In the genomic region with DNA sequence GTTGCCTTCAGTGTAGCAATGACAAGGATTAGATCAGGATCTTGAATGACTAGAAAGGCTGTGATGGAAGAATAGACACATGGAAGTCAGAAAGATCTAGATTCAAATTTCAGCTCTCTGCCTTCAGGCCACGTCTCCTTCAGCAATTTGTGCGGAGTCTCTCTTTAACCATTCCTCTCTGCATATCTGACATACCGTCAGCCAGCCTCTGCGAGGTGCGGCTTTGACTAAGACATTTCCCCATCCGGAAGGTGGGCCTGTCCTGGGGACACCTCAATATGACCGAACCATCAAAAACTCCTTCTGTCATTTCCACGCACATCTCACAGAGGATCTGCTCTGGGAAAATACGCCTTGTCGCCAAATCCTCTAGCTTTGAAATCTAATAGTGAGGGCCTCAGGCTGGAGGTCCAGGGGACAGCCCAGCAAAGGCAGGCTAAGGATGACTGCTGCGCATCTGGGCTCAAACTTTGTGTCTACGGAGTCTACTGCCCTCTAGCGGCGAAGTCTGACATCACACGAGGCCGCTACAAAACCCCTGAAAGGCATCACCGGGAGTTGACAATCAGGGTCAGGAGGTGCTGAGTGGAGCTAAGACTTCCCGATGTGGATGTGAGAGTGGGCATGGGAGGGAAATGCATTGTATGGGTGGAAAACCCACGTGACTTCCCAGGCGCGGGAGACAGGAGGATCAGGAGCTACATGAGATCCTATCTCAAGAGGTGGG, we compare ENCODE assay signal across 10 mouse cellular contexts. TPM values are rescaled to one million over a fixed set of nuclear protein-coding genes. Genes with fewer than 3 reads are reported as not detected.
A peak's percentile ranks its signal among the peaks of the same experiment; 100 is the strongest.
DNase-seq lines count a peak whose midpoint lies in the region; ATAC-seq and TF ChIP-seq lines count a peak whose summit lies in the region.
"Had no signal": no experiment of that assay in that cellular context is flagged by ENCODE, and none has a peak within 500 bp of the region (broad histone marks: within the 10 kb centered on the region; RNA-seq: fewer than 3 reads in every experiment).

No protein-coding gene starts in this region.

- intact Hi-C loops in left cerebral cortex, postnatal 25 days (cut with DNase I) = loop anchor here (5.0 kb wide), 3 partner anchors 300 to 535 kb away; no protein-coding TSS in a partner anchor

- no peak overlapping the region for H3K9ac ChIP-seq in intestine, postnatal 0 days (ENCODE audit: low read depth, low read length)
- no peak overlapping the region for H3K9ac ChIP-seq in intestine, embryonic 16.5 days (ENCODE audit: low read depth, low read length)
- H3K9ac ChIP-seq in forebrain, embryonic 14.5 days (ENCODE audit: low read length) = no peak overlapping the region
- no peak overlapping the region for H3K9ac ChIP-seq in hindbrain, embryonic 14.5 days
- H3K9ac ChIP-seq: embryonic facial prominence, embryonic 13.5 days had no signal

- H3K36me3 ChIP-seq in intestine, postnatal 0 days (ENCODE audit: control insufficient read depth, insufficient read depth) = no peaks in the 10 kb centered on the region
- no peaks in the 10 kb centered on the region for H3K36me3 ChIP-seq in intestine, embryonic 16.5 days (ENCODE audit: control insufficient read depth, insufficient read depth, low read length)
- no peaks in the 10 kb centered on the region for H3K36me3 ChIP-seq in forebrain, embryonic 14.5 days (ENCODE audit: control insufficient read depth, insufficient read depth, low read length)
- no peaks in the 10 kb centered on the region for H3K36me3 ChIP-seq in hindbrain, embryonic 14.5 days (replicated peaks; ENCODE audit: control insufficient read depth, insufficient read depth)
- H3K36me3 ChIP-seq: embryonic facial prominence, embryonic 13.5 days had no signal

- WGBS in intestine, postnatal 0 days = 19% methylated on average over 21 of the region's 21 CpGs
- WGBS in intestine, embryonic 16.5 days = 19% methylated on average over 21 of the region's 21 CpGs
- WGBS in forebrain, embryonic 14.5 days = 22% methylated on average over 21 of the region's 21 CpGs
- 20% methylated on average over 21 of the region's 21 CpGs for WGBS in hindbrain, embryonic 14.5 days

- no peaks in the 10 kb centered on the region for H3K27me3 ChIP-seq in intestine, postnatal 0 days (replicated peaks; ENCODE audit: control insufficient read depth, insufficient read depth, low read length)
- no peaks in the 10 kb centered on the region for H3K27me3 ChIP-seq in intestine, embryonic 16.5 days (replicated peaks; ENCODE audit: control insufficient read depth, insufficient read depth, low read length)
- peaks cover 4% of the 10 kb centered on the region; the same call in 1 of the 2 replicates for H3K27me3 ChIP-seq in forebrain, embryonic 14.5 days (replicated peaks; ENCODE audit: control insufficient read depth, insufficient read depth, low read length)
- H3K27me3 ChIP-seq in hindbrain, embryonic 14.5 days (ENCODE audit: control insufficient read depth, insufficient read depth, low read length) = no peaks in the 10 kb centered on the region

- no peak for ATAC-seq in intestine, postnatal 0 days
- ATAC-seq in intestine, embryonic 16.5 days = no peak
- ATAC-seq in forebrain, embryonic 14.5 days = peak; percentile 37; the same call in 1 of the 2 replicates
- no peak; the same call in 1 of the 2 replicates for ATAC-seq in hindbrain, embryonic 14.5 days (ENCODE audit: low FRiP score)

- H3K27ac ChIP-seq in intestine, postnatal 0 days (ENCODE audit: low read depth, low read length) = no peak overlapping the region
- no peak overlapping the region for H3K27ac ChIP-seq in intestine, embryonic 16.5 days (ENCODE audit: low read length)
- H3K27ac ChIP-seq in forebrain, embryonic 14.5 days (ENCODE audit: low read depth, low read length) = no peak overlapping the region
- no peak overlapping the region for H3K27ac ChIP-seq in hindbrain, embryonic 14.5 days
- H3K27ac ChIP-seq: embryonic facial prominence, embryonic 13.5 days had no signal

- H3K9me3 ChIP-seq in intestine, postnatal 0 days (ENCODE audit: control insufficient read depth) = no peaks in the 10 kb centered on the region
- H3K9me3 ChIP-seq in intestine, embryonic 16.5 days (ENCODE audit: control insufficient read depth, low read length) = no peaks in the 10 kb centered on the region
- H3K9me3 ChIP-seq in forebrain, embryonic 14.5 days (replicated peaks; ENCODE audit: control insufficient read depth, low read length) = no peaks in the 10 kb centered on the region
- H3K9me3 ChIP-seq in hindbrain, embryonic 14.5 days (ENCODE audit: control insufficient read depth, low read length) = no peaks in the 10 kb centered on the region
- H3K9me3 ChIP-seq: embryonic facial prominence, embryonic 13.5 days had no signal

- peak; percentile 80 for DNase-seq in brain, adult 2 months (ENCODE audit: low read depth, low spot score)
- peak; percentile 89 for DNase-seq in forebrain, embryonic 14.5 days (ENCODE audit: low spot score)
- peak; percentile 94 for DNase-seq in hindbrain, embryonic 14.5 days (ENCODE audit: low spot score)
- DNase-seq in left cerebral cortex, postnatal 25 days (ENCODE audit: low spot score in 2 of 2) = peak; percentile 64 to 68
- peak; percentile 9 to 65 for DNase-seq in monocyte, adult 2 months (ENCODE audit: low read depth in 1 of 2, low spot score in 2 of 2)
- DNase-seq in spleen, postnatal 4 days (ENCODE audit: low spot score in 2 of 2) = peak; percentile 72 to 91

- H3K4me2 ChIP-seq in intestine, postnatal 0 days (replicated peaks; ENCODE audit: low read depth) = no peak overlapping the region
- H3K4me2 ChIP-seq in intestine, embryonic 16.5 days (ENCODE audit: low read depth, low read length) = no peak overlapping the region
- no peak overlapping the region for H3K4me2 ChIP-seq in forebrain, embryonic 14.5 days (ENCODE audit: low read length)
- no peak overlapping the region for H3K4me2 ChIP-seq in hindbrain, embryonic 14.5 days (replicated peaks)
- H3K4me2 ChIP-seq: embryonic facial prominence, embryonic 13.5 days had no signal

- TF ChIP-seq CTCF in intestine, postnatal 0 days (IDR thresholded peaks at IDR 0.05; ENCODE audit: low read depth) = peak; percentile 96

- no peaks in the 10 kb centered on the region for H3K4me1 ChIP-seq in intestine, postnatal 0 days (replicated peaks; ENCODE audit: control insufficient read depth, insufficient read depth, low read length)
- no peaks in the 10 kb centered on the region for H3K4me1 ChIP-seq in intestine, embryonic 16.5 days (ENCODE audit: control insufficient read depth, insufficient read depth, low read length)
- no peaks in the 10 kb centered on the region for H3K4me1 ChIP-seq in forebrain, embryonic 14.5 days (ENCODE audit: control insufficient read depth, insufficient read depth, low read length)
- peaks cover 10% of the 10 kb centered on the region for H3K4me1 ChIP-seq in hindbrain, embryonic 14.5 days (replicated peaks; ENCODE audit: control insufficient read depth, insufficient read depth, low read length)

- H3K4me3 ChIP-seq in intestine, postnatal 0 days (ENCODE audit: low read depth, low read length) = no peak overlapping the region
- no peak overlapping the region for H3K4me3 ChIP-seq in intestine, embryonic 16.5 days (ENCODE audit: low read length)
- H3K4me3 ChIP-seq in forebrain, embryonic 14.5 days (ENCODE audit: low read depth, low read length) = no peak overlapping the region
- H3K4me3 ChIP-seq in hindbrain, embryonic 14.5 days (replicated peaks; ENCODE audit: low read length) = no peak overlapping the region
- H3K4me3 ChIP-seq: embryonic facial prominence, embryonic 13.5 days; myocyte had no signal

RNA-seq across cellular contexts. Expression of a gene that starts 21.5 kb away (rescaled TPM):
- 7.1 and 8.9 TPM in 2 replicates for polyA plus RNA-seq in intestine, postnatal 0 days (2015; fragmentation: Nextera tagmentation; extraction: Ambion mirVana)
- polyA plus RNA-seq in intestine, embryonic 16.5 days (2015; fragmentation: Nextera tagmentation; extraction: Ambion mirVana) = 14.6 and 15.0 TPM in 2 replicates
- 10.5 and 12.1 TPM in 2 replicates for polyA plus RNA-seq in forebrain, embryonic 14.5 days (2014; fragmentation: Nextera tagmentation; extraction: Ambion mirVana)
- polyA plus RNA-seq in hindbrain, embryonic 14.5 days (2014; fragmentation: Nextera tagmentation; extraction: Ambion mirVana) = 12.2 and 16.0 TPM in 2 replicates
- total RNA-seq in left cerebral cortex, postnatal 25 days (2021) = 10 to 100 TPM; 11.9 to 22.5 TPM

RNA-seq across cellular contexts. Expression of a gene that starts 31.0 kb away (rescaled TPM):
- 129 and 141 TPM in 2 replicates for polyA plus RNA-seq in intestine, postnatal 0 days (2015; fragmentation: Nextera tagmentation; extraction: Ambion mirVana)
- polyA plus RNA-seq in intestine, embryonic 16.5 days (2015; fragmentation: Nextera tagmentation; extraction: Ambion mirVana) = 105 and 126 TPM in 2 replicates
- polyA plus RNA-seq in forebrain, embryonic 14.5 days (2014; fragmentation: Nextera tagmentation; extraction: Ambion mirVana) = 4.1 and 5.5 TPM in 2 replicates
- polyA plus RNA-seq in hindbrain, embryonic 14.5 days (2014; fragmentation: Nextera tagmentation; extraction: Ambion mirVana) = 10.2 and 10.5 TPM in 2 replicates
- 1 to 10 TPM; 8.8 to 10.0 TPM for total RNA-seq in left cerebral cortex, postnatal 25 days (2021)

Comparison
In these comparisons a context has a peak if more than half of its experiments do, and no peak if none do; other contexts are left out.
1. DNase-seq: peak in every context shown above with its lines; median percentile 94 in hindbrain, embryonic 14.5 days; 89 in forebrain, embryonic 14.5 days; 82 in spleen, postnatal 4 days; 80 in brain, adult 2 months; 66 in left cerebral cortex, postnatal 25 days; 37 in monocyte, adult 2 months.